Mouse (Mus musculus): Measurements from ENCODE around the gene Cbs.

DNA sequence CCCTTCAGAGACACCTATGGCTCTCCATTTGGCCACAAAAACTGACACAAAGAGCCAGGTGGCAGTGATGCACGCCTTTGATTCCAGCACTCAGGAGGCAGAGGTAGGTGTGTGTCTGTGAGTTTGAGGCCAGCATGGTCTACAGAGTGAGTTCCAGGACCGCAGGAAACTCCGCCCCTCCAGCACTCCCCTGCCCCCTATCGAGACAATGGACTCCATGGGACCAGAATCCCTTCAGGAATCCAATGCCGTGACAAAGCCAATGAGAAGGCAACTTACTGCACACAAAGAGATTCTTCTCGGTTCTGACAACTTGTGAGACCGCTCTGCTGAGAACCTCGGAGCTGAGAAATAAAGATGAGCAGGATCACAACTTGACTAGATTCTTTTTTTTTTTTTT, 5.3 kb upstream of the Cbs start:
- TF ChIP-seq POLR2A (IDR thresholded peaks at IDR 0.05; ENCODE audit: insufficient read depth, low read depth, low read length) (no peak), CTCF (IDR thresholded peaks at IDR 0.05; ENCODE audit: insufficient read depth, low read depth, low read length) (no peak)

Measured in olfactory bulb, adult 2 months (tissue).